Mouse (Mus musculus) cerebral cortex, adult 2 months (tissue): ENCODE results near the gene Ccdc187.

Experiments used
- WGBS: fragments of 180-500 bp; shearing (Covaris S2); methylation state at CpG from one replicate; pipeline ENCODE4 v1.1.7; 2018; 5-methylcytosine and 5-hydroxymethylcytosine counted together

Ccdc187 gene

DNA sequence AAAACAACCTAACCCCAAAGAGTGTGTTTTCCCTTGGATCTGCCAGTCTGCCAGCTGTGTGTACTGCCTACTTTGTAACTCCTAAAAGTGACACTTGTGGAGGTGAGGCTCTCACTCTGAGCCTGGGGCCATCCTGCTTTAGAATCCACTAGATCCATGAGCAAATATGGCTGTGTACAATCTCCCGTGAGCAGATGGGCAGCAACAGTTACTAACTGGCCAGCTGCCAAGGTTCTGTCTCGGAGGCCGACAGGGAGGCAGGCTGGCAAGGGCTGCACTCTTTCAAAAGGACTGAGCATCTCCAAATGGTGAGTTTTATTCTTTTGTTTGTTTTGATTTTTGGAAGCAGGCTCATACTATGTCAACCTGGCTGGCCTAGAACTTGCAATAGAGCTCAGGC is 79.8 kb downstream of the Ccdc187 start:
- WGBS = 21% methylated on average over 3 of the region's 3 CpGs

GRCm38 (mm10) chr2:26209566-26209965 is 84.8 kb downstream of the Ccdc187 start:
- WGBS = 76% methylated on average over 3 of the region's 3 CpGs

- whole genome bisulfite sequencing = 49% methylated on average over 19 of the region's 19 CpGs
Observed at GRCm38 (mm10) chr2:26208126-26208789, 86.1 kb downstream of the Ccdc187 start, which contains the start of gene Lhx3. Gene Lhx3 (minus strand): TSS chr2:26208289.

DNA sequence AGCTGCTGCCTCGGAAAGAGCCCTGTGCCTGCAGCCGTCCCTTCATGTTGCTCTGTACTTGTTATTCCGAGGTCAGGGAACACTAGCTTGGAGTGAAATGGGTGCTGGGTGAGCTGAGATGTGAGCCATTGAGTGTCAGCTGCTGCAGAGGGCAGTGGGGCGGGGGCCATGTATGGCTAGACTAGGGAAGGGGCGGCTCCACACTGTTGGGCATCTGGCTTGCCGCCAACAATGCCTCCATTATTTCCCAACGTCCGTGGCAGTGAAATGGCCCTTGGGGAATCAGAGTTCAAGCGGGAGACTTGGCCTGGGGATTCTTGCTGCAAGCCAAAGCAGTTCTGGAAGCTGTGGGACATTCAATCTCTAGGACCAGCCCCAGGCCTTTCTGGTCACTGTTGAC is 86.8 kb downstream of the Ccdc187 start:
- WGBS = 34% methylated on average over 9 of the region's 9 CpGs

DNA sequence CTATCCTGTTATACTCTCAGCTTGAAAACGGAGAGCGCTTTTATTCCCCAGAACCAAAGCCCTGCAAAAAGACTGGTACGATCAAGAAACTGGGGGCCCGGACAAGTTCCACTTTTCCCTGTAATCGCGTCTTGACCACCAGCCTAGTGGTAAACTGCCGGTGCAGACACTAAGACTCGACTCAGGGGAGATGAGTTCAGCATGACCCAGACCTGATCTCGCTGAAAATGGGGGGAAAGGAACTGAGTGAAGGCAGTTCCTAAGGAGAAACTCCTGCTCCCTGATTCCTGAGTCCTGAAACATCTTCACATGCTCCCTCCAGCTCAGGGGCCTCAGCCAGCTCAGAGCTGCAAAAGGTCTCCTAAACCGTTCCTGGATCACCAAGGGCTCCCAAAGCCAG is 88.6 kb downstream of the Ccdc187 start:
- WGBS = 20% methylated on average over 10 of the region's 10 CpGs

DNA sequence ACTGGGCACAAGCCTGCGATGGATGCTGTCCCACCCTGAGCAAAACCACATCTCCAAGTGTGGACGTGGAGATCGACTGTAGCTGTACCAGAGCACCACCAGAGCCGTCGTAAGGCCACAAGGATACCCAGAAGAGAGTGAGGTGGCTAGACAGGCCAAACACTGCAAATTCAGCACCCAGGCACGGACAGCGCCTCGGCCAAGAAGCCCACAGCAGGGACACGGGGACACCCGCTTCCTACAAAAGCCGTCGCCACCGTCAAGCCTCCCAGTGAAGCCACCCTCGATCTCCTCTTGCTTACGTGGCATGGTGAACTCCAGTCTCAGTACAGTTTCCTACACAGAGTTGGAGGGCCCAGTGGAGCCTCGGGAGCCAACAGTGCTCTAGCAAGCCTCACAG is 89.2 kb downstream of the Ccdc187 start:
- WGBS = 21% methylated on average over 16 of the region's 16 CpGs

GRCm38 (mm10) chr2:26202849-26203475 is 91.4 kb downstream of the Ccdc187 start:
- WGBS = 2% methylated on average over 36 of the region's 36 CpGs

GRCm38 (mm10) chr2:26201926-26202848 is 92.2 kb downstream of the Ccdc187 start:
- 2% methylated on average over 77 of the region's 77 CpGs for WGBS

DNA sequence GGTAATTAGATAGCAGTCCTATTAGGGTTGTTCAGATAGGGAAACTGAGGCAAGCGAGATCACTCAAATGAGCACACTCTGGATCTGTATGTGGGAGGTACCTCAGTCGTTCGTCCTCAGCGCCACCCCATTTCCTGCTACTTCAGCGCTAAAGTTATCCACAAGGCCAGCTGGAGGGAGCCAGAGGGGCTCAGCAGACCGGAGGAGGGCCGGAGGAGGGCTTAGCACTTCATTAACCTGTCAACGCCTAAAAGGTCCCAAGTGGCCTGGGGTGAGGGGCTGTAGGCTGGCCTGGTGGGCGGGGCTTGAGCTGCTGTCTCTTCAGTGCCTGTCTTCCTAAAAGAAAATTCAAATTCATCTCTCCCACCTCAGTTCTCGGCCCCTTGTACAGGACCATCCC is 95.9 kb downstream of the Ccdc187 start:
- 5% methylated on average over 10 of the region's 10 CpGs for WGBS

GRCm38 (mm10) chr2:26194552-26195339 is 99.6 kb downstream of the Ccdc187 start:
- WGBS = 48% methylated on average over 7 of the region's 7 CpGs
